Mouse (Mus musculus): ENCODE data around the gene Fasn.

GRCm38 (mm10) chr11:120773463-120774190 lies 50.7 kb downstream of the Fasn start:
- TF ChIP-seq EP300 (optimal IDR thresholded peaks at IDR 0.05) (no peak), CTCF (IDR thresholded peaks at IDR 0.05; ENCODE audit: low read depth) (no peak)

All from stomach, postnatal 0 days (tissue).